Mouse (Mus musculus) olfactory bulb, adult 2 months (tissue): ENCODE data around the gene Mrpl42. TPM values are rescaled to one million over a fixed set of nuclear protein-coding genes. Genes with fewer than 3 reads are reported as not detected.
"Not testable (repeated sequence)": the region's sequence is repeated elsewhere in the genome, so short reads cannot be mapped to it uniquely, and the experiment has no call there.

Experiments
- H3K27ac ChIP-seq: fragments of 200-500 bp; 2 replicates; pipeline ENCODE4 v1.5.1; 2012; ENCODE audit warnings: low read depth, low read length; ENCODE audit not compliant: insufficient read depth
- H3K4me1 ChIP-seq: fragments of 200-500 bp; 2 replicates; pipeline ENCODE4 v1.6.1; 2012; ENCODE audit warnings: low read length; ENCODE audit not compliant: control insufficient read depth, insufficient read depth
- H3K4me3 ChIP-seq: fragments of 200-500 bp; 2 replicates; pipeline ENCODE4 v1.5.1; 2012; ENCODE audit warnings: mild to moderate bottlenecking, low read depth, low read length, moderate library complexity; ENCODE audit not compliant: insufficient read depth
- CTCF ChIP-seq: fragments of 200-500 bp; IDR thresholded peaks from 2 replicates; pipeline ENCODE4 v1.5.1; 2012; ENCODE audit warnings: low read depth, mild to moderate bottlenecking, low read length, moderate library complexity; ENCODE audit not compliant: insufficient read depth
- POLR2A ChIP-seq: fragments of 200-500 bp; IDR thresholded peaks from 2 replicates; pipeline ENCODE4 v1.6.1; 2012; ENCODE audit warnings: mild to moderate bottlenecking, low read depth, low read length, moderate library complexity; ENCODE audit not compliant: insufficient read depth
- WGBS: fragments of 180-500 bp; shearing (Covaris S2); methylation state at CpG from one replicate; pipeline ENCODE4 v1.1.7; 2018; 5-methylcytosine and 5-hydroxymethylcytosine counted together
- polyA plus RNA-seq: library from polyadenylated mRNA; stranded (reverse); fragments of >200 nt; gene quantifications from 2 replicates; pipeline ENCODE4 v1.2.4, GENCODE M21; 2012; ENCODE audit warnings: low replicate concordance; ENCODE audit not compliant: missing spikeins, insufficient read depth, insufficient read length

Mrpl42 gene
- polyA plus RNA-seq = not detected in 2 replicates

DNA sequence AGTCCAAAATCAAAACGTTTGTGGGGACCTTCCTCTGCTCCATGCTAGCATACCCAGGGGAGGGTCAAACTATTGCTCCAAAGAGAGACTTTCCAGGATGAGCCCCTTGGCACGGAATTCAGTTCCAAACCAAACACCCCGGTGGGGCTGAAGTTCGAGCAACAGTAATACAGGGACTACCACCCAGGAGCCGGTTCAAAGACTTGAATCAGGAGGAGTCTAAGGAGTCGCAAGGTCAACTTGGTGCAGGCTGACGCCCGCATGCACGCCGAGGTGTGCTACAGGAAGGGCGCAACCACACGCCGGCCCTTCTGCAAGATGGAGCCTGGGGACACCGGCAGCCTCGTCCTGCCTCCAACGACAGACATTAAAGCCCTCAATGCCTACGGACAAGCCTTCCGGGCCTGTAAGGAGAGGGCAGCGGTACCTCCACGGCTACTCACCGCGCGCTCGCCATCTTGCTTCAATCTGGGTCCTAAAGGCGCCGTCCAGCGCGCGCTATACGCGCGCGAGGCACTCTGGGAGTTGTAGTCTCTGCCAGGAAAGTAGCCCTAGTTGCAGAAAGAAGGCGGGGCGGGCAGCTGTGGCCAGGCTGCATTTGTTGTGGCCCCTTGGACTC lies at the start of gene Mrpl42:
TSS of gene Mrpl42 (minus strand) at position 478 of the 619 bp plus-strand sequence.
- H3K4me3 ChIP-seq = peak within 1 kb of the TSS; percentile 82
- WGBS = under 1% methylated on average over 35 of the region's 35 CpGs
- H3K27ac ChIP-seq = peak within 1 kb of the TSS; percentile 89
- TF ChIP-seq POLR2A (peak; percentile 84), CTCF (no peak)
- no peaks in the 10 kb centered on the region for H3K4me1 ChIP-seq

DNA sequence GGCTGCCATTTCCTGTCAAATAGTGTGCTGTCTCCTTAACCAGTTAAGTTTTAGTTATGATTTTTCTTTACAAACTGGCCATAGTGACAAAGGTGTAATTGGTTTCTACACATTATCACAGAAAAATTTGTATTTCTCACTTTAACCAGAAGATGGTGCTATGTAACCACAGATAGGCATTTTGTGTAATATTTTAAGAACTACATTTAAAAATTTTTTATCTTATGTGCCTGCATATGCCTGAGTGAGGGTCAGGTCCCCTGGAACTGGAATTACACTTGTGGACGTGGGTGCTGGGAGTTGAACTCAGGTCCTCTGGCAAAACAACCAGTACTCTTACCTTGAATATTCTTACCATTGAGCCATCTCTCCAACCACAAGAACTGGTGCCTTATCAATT lies 48.8 kb upstream of the Mrpl42 start:
- no peaks in the 10 kb centered on the region for H3K4me1 ChIP-seq
- H3K27ac ChIP-seq = no peak overlapping the region
- no peak overlapping the region for H3K4me3 ChIP-seq
- WGBS = 63% methylated on average over 1 of the region's 1 CpGs
- TF ChIP-seq CTCF = no peak
- TF ChIP-seq POLR2A = no peak

DNA sequence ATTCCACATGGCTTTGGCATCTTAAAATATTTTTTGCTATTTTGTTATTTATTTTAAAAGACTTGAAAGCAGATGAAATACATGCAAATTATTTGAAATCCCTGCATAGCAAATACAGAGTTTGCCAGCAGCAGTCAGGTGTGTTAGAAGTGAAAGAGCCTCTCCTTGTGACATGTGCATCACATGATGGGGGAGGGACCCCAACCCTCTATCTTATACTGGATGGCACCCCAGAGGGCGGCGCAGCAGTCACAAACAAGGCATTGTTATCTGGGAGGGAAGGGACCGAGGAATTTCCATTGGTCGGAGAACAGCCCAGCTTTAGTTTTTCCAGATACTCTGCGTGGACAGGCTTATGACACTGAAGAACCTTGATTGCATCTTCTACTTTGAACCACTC lies 47.3 kb upstream of the Mrpl42 start:
- not testable (repeated sequence) for H3K4me3 ChIP-seq, H3K27ac ChIP-seq, H3K4me1 ChIP-seq
- WGBS = 51% methylated on average over 5 of the region's 5 CpGs

DNA sequence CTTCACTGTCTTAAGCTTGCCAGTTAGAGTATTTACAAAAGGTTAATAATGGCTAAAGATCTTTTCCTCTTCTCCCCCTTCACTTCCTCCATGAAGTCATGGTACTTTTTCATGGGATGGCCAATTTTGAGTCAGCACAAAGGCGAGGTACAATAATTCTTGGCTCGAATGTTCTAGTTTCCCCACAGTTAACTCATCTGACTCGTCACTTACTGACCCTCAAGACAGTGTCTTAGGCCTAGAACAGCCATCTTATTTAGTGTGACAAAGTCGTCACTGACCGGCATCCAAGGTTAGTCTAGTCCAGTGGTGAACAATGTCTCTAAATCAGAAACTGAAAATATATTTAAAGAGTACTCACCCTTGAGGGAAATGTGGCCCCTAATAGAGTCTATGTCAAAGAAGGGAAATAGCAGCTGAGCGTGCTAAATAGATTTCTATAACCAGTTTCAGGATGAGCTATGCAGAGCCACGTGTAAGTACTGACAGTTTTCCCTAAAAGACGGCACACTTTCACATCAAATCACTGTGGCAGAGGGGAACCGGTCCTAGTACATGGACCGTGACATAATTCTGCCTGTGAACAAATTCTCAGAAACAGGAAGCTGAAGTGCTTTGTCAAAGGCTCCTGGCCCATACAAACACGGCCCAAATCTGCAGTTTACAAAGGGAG lies 46.5 kb upstream of the Mrpl42 start:
- Histone ChIP-seq H3K27ac (no peak overlapping the region), H3K4me1 (no peaks in the 10 kb centered on the region), H3K4me3 (no peak overlapping the region)
- TF ChIP-seq CTCF = no peak
- no peak for TF ChIP-seq POLR2A
- WGBS = 75% methylated on average over 11 of the region's 11 CpGs

DNA sequence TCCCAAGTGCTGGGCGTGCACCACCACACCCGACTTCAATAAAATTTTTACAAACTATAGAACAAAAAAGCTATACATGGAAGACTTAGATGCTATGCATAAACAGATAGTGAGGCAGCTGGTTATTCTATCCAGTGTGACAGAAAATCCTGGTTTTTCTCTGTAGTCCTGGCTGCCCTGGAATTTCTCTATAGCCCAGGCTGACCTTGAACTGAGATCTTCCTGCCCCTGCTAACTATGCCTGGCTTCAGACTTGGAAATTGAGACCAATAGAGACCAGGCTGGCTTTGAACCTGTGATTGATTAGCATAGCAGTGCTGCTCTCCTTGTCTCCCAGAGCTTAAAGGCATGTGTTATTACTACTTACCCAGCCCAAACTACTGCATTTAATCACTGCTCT lies 44.4 kb upstream of the Mrpl42 start:
- TF ChIP-seq POLR2A (no peak), CTCF (no peak)
- 98% methylated on average over 2 of the region's 2 CpGs for WGBS
- Histone ChIP-seq H3K4me3 (no peak overlapping the region), H3K4me1 (no peaks in the 10 kb centered on the region), H3K27ac (no peak overlapping the region)

DNA sequence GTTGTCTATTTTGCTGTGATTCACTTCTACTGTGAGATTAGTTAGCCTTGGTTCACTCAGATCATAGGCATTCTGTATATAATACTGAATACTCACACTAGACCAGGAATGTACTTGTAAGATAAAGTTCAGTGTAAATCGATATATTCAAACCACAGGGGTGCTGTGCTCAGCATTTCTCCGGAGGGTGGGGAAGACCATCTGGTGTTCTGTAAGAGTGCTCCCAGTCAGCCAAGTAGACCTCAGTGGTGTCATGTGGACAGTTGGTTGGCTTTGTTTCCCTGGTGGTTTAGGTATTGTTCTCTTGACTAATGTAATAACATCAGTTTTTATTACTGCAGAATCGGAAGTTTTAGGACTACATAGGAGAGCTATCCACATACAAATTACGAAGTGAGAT lies 43.3 kb upstream of the Mrpl42 start:
- TF ChIP-seq POLR2A (no peak), CTCF (no peak)
- H3K4me3 ChIP-seq = no peak overlapping the region
- no peak overlapping the region for H3K27ac ChIP-seq
- 46% methylated on average over 4 of the region's 4 CpGs for WGBS
- no peaks in the 10 kb centered on the region for H3K4me1 ChIP-seq

DNA sequence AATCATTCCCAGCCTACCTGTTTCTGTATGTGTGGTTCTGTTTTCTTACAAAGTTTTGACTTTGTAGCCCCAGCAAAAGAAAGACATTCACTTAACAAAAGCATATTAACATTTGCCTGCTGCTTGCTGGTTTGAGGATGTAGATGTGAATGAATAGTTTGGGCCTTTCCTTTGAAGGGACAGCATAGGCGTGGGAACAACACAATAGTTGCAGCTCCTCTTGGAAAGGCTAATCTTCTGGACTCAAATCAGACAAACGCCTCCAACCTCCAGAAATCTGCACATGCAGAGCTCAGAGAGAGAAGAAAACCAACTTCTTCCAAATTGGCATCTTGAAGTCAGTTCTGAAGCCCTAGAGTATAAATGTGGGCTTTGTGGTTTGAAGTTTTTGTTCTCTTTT lies 42.9 kb upstream of the Mrpl42 start:
- Histone ChIP-seq H3K27ac (no peak overlapping the region), H3K4me1 (no peaks in the 10 kb centered on the region), H3K4me3 (no peak overlapping the region)
- TF ChIP-seq CTCF (no peak), POLR2A (no peak)
- WGBS = 42% methylated on average over 2 of the region's 2 CpGs

DNA sequence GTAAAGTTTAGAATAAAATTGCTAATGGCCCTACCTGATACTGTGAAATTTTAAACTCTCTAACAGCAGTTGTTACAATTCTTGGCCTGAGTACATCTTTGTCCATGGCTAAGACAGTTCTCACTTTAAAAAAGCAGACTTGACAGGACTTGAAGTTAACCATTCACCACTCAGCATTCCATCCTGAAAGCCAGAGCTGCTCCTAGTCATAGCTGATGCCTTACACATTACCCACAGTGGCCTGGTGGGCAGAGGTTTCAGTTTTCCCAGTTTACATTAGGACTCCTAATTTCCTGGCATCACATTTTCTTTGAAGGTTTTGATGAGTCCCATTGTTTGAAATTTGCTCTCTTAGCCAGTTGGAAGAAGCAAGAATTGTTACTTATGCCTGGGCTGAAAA lies 42.3 kb upstream of the Mrpl42 start:
- H3K27ac ChIP-seq = no peak overlapping the region
- H3K4me1 ChIP-seq = no peaks in the 10 kb centered on the region
- TF ChIP-seq CTCF (no peak), POLR2A (no peak)
- no peak overlapping the region for H3K4me3 ChIP-seq

DNA sequence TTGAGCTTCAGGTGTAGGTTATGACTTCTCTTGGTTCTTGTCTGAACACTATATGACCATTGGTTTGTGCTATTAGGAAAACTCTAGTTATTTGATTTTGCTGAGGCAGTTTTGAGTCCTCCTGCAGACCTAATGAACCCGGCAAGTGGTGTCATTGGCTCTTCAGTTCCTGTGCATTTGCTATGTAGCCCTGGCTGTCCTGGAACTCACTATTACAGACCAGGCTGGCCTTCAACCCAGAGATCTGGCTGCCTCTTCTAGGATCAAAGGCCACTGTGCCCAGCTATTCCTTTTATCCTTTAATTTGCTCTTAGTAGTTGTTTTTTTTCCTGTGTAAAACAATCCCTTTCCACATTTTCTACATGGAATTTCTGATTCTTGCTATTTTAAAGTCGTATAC lies 41.6 kb upstream of the Mrpl42 start:
- no peak for TF ChIP-seq POLR2A
- no peak overlapping the region for H3K4me3 ChIP-seq
- H3K4me1 ChIP-seq = no peaks in the 10 kb centered on the region
- H3K27ac ChIP-seq = no peak overlapping the region
- WGBS = 85% methylated on average over 2 of the region's 2 CpGs
